Mouse (Mus musculus) frontal cortex, postnatal 10 days (tissue): ENCODE data around the gene Obox1.
"Not testable (repeated sequence)": the region's sequence is repeated elsewhere in the genome, so short reads cannot be mapped to it uniquely, and the experiment has no call there.

Source experiments
- DNase-seq, 2 experiments: peaks; one replicate each; pipeline ENCODE4 v3.0.0; 2022; ENCODE audit warnings: low spot score in 2 of 2, mixed read lengths in 1 of 2

Obox1 gene

DNA sequence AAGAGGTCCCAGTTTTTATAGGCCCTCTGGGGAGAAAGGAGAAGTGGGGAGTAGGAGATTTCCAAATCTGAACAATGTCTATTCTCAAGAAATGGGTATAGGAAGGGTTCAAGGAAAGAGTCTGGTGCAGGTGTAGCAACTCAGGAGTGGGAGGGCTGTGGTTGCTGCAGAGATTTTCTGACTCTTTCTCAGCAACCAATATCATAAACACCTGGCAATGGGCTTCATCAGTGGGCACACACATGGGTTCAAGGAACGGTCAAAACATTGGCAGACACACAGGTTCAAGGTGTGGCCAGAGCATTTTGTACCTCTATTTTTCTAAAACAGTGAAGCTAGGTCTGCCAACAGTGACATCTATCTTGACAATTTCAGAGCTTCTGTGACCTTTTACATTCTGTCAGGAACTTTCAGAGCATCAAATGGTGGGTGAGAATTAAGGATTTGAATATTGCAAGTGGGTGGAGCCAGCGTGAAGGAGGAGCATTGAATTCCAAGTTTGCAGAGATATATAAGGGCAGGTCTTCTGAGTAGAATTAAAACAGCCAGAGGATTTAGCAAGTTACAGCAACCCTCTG, at the start of gene Obox1, which contains the start of gene Obox2:
TSS of gene Obox1 (plus strand) at position 528 of the 578 bp plus-strand sequence.
TSS of gene Obox2 (plus strand) at position 301 of the 578 bp plus-strand sequence.
- not testable (repeated sequence) for DNase-seq

DNA sequence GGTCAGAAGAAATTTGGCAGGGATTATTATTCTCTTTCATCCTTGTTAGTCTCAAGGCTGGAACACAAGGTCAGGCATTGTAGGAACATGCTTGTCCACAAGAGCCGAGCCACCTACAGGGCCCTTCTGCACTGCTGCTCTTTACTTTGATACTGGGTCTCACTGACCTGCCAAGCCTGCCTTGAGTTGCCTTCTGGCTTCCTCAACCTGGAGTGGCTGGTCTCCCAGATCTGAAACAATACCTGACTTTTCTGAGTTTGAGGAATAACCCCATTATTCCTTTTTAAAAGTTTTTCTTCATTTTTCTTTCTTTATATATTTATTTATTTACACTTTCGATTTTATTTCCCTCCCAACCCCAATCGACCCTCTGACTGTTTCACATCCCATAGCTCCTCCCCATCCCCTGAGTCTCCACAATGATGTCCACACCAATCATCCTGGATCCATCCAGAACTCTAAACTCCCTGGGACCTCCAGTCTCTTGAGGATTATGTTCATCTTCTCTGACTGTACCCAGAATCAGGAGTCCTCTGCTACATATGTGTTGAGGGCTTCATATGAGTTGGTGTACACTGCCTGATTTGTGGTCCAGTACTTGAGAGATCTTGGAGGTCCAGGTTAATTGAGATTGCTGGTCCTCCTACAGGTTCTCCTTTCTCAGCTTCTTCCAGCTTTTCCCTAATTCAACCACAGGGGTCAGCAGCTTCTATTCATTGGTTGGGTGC, 10.6 kb downstream of the Obox1 start:
- DNase-seq: not testable (repeated sequence)

DNA sequence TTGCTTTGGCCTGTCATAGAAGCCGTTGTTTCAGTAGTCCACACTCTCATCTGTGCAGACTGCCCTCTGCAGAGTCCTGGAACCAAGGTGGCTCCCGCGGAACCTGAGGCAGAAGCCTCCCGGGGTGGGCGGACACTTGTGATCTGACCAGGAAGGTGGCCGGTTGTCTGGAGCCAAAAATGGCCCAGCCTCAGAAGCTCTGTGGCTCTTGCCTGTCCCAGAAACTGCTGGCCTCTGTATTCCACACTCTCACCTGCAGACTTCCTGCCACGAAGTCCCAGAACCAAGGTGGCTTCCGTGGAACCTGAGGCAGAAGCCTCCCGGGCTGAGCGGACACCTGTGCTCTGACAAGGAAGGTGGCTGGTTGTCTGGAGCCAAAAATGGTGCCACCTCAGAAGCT, 18.1 kb downstream of the Obox1 start:
- not testable (repeated sequence) for DNase-seq

DNA sequence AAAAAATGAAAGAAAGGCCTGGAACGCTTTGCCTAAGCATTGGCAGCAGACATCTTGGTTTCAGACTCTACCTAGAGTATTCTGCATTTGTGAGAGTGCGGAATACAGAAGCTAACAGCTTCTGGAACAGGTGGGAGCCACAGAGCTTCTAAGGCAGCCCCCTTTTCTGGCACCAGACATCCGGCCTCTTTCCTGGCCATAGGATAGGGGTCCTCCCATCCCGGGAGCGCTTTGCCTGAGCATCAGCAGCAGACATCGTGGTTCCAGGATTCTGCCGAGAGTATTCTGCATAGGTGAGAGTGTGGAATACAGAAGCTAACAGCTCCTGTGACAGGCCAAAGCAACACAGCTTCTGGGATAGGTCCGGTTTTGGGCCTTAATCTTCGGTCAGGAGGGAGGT, 29.3 kb downstream of the Obox1 start:
- DNase-seq: not testable (repeated sequence)

DNA sequence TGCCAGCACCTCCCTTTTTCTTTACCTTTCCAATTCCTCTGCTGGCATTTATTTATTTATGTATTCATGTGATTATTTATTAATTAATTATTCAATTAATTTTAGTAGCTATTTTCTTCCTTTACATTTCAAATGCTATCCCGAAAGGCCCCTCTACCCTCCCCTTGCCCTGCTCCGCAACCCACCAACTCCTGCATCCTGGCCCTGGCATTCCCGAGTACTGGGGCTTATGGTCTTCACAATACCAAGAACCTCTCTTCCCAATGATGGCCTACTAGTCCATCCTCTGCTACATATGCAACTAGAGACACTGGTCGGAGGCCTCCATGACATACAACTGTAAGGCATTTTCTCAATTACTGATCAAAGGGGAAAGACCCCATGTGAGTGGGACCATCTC, 36.8 kb downstream of the Obox1 start:
- not testable (repeated sequence) for DNase-seq

DNA sequence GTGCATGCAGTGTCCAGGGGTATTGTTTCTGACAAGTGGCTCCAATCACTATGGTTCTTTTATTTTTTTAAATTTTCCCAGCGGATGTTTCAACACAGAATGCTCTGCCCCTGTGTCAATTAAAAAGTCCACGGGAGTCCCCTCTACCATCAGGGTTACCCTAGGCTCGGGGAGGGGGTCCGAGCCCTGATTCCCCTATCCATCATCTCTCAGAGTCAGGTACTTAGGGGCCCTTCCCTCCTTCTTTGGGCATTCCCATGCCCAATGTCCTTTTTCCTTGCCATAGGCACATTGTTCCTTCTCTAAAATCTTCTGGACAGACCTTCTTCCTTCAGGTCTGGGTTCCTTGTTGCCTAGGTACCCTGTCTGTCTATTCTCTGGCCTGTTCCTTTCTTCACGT, 120.7 kb downstream of the Obox1 start:
- not testable (repeated sequence) for DNase-seq
